Mouse (Mus musculus) cerebellum, adult 18-20 months (tissue): ENCODE results near the gene Daam1.

Experiments used
- DNase-seq, 2 experiments: peaks; one replicate each; pipeline ENCODE4 v3.0.0; 2021

Gene Daam1

DNA sequence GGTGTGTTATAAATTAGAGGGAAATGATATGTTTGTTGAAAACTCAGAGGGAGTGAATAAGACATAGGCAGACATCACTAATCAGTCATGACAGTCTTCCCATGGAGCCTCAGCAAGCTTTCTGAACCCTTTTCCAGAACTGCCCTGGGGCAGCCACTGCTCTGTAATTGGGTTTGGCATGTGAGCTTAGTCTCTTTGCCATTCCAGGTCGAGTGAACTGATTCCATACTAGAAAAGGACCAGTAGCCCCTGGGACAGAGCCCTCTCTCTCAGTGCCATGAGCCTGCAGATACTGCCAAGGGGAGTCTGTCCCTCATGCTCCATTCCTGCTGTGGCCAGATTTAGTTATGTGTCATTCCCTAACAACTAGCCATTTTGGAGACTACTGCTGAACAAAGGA is 144.7 kb downstream of the Daam1 start:
- DNase-seq, result no peak

DNA sequence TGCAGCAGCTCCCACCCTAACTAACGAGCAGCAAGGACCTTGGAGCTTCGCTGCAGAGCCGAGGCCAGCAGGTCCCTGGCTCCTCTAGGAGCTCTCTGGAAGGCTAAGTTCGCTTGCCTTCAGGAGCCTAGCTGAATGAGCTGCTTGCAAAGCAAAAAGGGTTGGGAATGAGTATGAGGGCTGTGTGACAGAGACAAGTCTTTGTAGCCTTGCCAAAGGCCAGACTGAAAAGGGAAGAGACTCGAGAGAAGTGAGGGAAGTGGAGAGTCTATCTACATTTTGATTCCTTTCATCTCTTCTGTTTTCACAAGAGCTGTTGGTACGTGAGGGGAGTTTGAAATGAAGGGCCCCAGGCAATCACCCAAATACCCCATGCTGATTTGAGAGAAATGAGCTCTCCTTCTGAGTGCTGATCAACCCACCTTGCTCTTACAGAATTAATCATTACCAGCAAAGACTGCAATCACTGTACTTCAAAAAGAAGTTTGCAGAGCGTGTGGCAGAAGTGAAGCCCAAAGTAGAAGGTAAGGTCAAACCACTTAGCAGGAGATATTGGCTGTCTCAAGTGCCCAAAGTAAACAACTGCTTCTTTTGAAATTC is 145.6 kb downstream of the Daam1 start:
- no peak for DNase-seq

DNA sequence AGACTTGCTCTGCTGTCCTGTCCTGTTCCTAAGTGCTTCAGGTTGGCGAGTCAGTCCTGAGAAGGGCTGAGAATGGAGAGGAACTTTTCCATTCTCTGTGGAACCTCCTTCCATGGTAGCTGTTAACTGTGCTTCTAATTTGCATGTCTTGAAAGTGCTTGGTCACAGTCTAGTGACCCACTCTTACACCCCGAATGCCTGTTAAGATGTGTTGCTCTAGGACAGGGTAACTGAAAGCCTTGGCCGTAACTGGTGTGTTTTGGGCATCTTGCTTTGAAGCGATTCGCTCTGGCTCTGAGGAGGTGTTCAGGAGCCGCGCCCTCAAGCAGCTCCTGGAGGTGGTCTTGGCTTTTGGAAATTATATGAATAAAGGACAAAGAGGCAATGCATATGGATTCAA is 146.5 kb downstream of the Daam1 start:
- no peak for DNase-seq

DNA sequence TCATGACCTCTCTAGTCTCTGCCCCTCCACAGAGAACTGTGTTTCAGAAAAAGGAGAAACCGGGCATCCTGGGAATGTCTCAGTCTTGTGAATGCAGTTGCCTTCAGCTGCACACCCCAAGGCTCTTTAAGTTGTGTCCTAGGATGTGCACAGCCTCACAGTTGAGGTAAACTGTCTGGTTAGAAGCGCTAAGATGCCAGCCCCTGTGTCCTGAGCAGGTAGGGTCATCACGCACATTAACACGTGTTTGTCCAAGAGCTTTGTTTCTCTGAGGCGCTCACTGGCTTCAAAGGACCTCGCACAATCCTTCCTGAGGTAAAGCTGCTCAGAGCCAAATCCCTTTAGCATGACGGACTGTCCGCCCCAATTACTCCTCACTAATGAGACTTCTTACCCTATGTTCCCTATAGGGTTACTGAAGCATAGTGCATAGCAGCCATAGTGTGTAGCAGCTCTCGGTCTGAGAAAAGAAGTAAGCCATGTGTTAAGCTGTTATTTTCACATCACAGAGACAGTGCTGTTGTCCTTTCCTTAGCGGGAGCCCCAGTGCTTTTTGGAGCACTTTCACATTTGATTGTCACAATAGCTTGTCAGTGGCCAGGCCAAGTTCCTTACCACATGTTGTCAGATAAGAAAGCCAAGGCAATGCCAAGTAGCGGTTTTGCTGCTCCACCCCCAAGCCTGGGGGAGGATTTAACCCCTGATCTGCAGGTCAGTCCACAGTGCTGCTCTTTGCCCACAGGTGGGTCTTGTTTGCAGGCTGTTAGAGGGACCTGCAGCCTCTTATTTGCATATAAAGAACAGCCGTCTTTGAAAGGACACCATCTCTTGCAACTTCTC is 147.9 kb downstream of the Daam1 start:
- DNase-seq, result no peak

DNA sequence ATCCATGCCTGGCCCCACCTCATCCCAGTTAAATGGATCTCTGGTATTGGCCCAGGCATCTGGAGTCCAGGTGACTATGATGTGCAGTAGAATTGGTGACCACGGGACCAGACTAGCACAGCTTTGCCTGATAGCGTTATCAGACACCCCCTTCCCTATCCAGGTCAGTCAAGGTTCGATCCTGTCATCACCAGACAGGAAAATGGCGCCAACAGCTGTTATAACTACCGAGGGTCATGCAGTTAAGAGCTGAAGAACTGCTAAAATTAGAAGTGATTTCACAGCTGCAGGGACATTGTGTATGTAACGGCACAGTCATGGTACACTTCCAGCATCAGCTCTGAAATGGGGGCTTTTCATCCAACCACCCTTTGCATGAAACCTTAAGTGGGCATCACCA is 149.3 kb downstream of the Daam1 start:
- no peak for DNase-seq

DNA sequence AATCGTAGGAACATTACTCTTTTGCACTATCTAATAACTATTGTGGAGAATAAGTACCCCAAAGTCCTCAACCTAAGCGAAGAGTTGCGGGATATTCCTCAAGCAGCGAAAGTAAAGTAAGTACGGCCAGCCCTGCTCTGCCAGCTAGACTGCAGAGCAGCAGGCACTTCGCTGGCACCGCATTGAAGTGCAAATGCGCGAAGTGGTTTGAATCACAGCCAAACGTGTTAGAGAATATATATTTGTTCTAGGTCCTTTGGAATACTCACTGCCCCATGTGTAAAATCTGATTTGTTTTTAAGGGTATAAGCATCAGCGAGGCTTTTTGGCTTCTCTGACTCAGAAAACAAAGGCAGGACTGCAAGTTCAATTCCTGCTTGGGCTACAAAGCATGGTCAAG is 149.9 kb downstream of the Daam1 start:
- DNase-seq, result no peak

DNA sequence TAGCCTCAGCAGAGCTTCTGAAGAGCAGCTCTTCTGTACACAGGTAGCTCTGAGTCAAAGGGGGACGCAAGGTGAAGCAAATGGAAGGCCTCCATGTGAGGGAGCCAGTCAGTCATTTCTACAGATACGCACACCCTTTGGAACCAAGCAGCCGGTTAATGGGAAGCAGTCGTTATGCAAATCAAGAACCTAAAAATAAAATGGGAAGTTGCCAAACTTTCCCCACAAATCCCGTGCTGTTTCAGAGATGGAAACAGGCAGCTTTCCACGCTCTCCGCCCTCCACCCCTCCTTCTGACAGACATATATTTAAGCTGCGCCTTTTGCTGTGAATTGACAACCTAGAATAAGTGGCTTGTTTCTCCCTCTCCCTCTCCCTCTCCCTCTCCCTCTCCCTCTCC is 150.4 kb downstream of the Daam1 start:
- DNase-seq, result no peak

DNA sequence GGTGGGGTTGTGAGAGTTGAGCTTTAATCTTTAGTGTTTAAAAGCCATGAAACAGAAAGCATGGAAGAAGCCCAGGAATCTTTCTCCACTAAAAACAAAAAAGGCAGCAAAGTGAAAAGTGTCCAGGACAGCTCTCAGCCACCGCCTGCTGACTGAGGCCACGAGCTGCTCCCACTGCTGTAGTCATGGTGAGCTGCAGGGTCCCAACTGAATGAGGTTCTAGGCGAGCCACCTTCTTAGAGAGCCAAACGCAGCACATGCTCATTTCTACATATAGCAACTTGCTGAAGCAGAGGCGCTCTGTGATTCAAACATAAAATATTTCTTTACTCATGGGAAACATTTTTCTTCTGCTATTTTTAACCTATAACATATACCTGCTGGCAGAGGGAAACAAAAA is 150.9 kb downstream of the Daam1 start:
- no peak for DNase-seq

DNA sequence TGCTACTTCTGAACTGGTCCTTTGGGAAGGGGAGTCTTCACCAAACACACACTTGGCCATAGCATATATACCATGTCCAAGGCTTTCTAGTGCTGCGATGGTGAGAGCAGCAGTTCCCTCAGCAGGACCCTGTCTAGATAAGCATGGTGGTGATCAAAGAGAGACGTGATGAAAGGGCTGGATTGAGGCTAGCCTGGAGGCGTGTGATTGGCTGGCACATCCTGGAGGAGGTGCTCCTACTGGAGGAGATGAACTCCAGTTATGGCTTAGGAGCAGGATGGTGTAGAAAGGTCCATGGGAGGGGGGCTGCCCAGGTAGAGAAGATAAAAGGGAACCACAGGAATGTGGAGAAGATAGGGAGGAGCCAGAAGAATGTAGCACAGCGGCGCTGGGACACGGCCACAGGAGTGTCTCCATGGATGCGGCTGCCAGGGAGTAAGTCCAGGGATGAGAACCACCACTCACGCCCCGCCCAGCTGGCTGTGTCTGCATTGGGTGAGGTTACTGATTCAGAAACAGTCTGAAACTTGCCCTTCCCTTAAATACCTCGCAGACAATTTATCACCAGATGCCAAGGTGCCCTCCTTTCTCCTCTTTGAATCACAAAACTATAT is 152.3 kb downstream of the Daam1 start:
- no peak for DNase-seq

DNA sequence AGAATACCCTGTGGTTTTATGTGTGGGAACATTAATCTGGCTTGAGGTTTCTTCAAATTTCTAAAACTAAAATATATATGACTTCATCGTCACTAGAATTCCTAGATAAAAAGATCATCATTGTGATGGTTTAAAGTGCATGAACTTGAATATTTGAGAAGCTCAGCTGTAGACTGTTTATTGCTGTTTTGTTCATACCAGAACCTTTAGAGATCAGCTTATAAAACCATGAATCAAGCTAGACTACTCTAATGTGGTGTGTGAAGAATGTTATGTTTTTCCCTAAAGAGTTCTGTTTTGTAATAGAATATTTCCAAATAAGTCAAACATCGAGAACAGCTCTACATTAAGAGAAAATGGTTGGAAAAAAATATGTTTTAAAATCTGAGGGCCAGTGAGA is 156.3 kb downstream of the Daam1 start:
- DNase-seq, result no peak

DNA sequence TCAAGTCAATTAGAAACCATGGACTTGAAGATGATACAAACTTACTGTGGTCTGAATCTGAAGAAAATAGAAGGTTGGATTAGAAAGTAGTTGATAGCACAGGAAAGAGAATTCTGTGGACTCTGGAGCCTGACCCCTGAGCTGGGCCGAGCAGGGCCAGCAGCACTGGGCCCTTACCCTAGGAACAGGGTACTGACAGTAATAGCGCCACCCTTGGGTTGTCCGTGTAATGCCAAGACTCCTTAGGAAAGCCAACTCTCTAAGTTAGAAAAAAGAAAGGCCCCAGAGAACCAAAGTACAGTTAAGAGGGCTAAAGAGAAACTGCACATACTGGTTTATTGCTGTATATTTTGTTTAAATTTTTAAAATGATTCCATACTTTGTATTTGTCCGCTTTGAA is 157.0 kb downstream of the Daam1 start:
- no peak for DNase-seq

DNA sequence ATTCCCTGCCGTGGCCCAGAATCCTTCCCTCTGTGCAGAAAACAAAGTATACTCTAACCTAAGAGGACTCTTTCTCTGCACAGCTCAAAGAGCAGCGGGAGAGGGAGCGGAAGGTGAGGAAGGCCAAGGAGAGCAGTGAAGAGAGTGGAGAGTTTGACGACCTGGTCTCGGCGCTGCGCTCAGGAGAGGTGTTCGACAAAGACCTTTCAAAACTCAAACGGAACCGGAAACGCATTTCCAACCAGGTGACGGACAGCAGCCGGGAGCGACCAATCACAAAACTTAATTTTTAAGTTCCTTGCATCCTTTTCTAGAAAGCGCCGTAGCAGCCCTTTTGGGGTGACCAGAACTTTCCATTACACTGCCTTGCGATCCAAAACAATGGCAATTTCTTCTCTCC is 158.7 kb downstream of the Daam1 start:
- DNase-seq, result no peak

DNA sequence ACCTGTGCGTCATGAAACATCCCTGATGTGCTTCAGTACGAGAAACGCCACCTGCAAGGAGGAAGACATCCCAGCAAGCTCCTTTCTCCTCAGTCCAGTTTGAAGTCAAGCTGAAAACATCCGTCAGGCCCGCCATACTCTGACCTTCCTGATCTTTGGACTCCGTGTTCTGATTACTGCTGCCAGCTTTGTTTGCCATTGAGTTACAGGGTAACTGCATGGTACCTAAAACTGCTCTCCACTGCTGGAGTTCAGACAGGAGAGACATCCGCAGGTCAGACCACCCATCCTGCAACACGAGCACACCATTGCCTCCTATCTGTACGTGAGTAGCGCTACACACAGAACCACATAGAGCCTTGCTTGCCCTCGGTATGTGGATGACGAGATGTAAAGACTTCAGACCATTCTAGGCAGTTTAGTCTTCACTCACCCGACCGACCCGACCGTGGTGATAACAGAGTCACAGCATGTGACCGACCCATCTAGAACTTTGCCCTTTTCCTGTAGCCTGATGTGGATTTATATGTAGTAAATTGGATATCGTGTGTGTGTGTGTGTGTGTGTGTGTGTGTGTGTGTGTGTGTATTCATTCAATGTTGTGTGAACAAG is 161.8 kb downstream of the Daam1 start:
- no peak for DNase-seq

DNA sequence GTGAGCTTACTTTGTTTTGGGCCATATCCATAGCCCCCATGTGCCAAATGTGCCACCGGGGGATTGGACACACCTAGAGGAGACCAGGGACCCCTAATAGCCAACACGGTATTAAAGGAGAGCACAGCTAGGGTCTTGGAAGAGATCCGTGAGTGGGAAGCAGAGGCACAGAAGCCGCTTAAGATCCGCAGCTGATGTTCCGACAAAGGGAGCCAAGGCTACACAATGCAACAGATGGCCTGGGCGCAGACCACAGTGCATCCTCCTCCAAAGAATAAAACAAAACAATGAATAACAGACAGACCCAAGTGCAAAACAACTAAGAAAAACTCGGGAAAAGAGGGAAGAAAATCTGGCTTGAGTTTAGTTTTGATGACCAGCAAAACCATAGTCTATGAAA is 165.0 kb downstream of the Daam1 start:
- DNase-seq, result no peak

DNA sequence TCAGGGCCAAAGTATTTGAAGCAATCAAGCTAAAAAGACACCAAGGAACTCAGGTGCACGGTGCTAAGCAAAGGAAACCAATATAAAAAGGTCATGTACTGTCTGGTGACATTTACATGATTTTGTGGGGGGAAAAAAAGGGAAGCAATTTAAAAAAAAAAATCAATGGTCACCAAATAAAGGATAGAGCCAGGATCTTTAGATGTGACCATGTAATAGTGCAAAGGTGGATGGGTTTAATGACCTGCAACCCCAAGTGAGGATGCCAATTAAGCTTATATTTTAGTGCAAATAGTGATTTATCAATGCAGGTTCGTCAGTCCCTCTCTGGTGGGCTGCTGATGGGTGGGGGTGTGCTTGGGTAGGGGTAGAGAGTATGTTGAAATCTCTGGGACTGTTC is 166.0 kb downstream of the Daam1 start:
- DNase-seq, result no peak

DNA sequence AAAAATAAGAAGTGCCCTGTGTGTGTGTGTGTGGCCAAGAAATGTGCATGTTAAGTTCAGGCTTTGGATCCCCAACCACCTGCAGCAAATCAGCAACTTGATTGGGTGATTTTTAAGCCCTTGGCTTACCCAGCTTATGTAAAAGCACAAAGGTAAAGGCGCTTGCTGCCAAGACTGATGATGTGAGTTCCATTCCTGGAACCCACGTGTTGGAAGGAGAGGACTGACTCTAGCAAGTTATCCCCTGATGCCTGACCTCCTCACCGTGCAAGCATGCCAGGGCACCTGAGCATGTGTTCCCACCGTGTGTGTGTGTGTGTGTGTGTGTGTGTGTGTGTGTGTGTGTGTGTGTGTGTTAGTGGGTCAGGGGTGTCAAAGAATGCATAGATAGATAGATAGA is 166.5 kb downstream of the Daam1 start:
- DNase-seq, result no peak

DNA sequence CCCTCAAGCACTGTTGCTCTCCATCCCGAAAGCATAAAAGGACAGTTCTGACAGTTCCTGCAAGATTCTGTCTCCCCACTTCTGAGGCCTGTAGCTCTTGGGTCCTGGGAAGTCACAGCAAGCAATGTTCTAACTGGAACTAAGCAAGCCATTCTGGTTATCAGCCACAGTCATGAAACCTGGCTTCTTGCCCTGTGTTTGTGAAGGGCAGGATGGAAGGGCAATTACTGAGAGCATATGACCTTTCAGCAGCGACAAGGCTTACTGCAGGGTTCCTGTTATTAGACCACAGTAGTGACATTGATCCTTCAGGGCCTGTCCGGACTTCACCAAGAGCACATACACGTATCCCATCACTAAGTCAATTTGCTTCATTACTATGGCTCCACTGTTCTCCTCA is 167.8 kb downstream of the Daam1 start:
- DNase-seq, result no peak

DNA sequence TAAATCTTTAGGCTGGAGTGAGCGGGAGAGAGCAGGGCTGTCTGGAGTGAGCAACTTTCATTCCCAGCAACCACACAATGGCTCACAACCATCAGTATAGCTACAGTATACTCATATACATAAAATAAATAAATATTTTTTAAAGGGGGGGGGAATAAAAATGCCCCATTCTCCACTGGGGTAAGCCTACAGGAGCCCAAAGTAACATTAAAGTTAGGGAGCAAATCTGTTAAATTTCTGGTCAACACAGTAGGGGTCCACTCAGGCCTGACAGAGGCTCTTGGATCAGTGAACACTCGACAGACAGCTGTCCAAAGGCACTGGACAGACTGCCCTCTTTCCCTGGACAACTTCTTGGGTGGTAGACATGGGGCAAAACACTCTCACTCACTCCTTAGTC is 168.8 kb downstream of the Daam1 start:
- DNase-seq, result no peak

DNA sequence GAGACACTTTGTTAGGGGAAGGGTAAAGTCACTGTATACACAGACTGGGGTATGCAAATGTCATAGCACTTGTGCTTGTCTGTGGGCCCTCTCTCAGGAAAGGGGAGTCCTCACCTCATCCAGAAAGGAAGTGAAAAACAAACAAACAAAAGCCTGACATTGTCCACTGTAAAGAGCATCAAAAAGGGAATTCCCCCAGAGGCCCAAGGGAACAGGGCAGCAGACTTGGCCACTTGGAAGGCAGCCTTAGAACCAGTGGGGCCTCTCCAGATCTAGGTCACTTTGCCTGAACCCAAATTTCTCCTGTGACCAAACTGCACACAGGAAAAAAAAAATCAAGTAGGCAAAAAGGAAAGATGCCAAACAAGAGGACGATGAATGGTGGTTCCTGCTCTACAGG is 170.9 kb downstream of the Daam1 start:
- peak; percentile 45 to 65 for DNase-seq

DNA sequence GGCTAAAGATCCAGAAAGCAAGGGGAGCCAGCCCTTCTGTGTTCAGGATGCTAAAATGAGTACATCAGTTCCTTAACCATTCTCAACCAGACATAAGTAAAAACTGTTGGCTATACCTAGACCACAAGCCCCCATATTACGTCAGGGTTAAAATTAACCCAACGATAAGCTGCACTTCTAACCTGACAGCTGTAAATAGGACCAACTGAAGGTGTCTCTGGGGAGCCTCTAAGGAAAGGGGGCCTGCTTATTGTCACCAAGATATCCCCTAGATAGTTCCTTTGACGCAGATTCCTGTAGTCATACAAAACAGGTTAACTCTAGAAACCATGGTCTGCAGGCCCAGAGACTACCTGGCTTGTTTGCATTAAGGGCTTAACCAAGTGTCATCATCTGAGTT is 174.4 kb downstream of the Daam1 start:
- DNase-seq, result no peak

DNA sequence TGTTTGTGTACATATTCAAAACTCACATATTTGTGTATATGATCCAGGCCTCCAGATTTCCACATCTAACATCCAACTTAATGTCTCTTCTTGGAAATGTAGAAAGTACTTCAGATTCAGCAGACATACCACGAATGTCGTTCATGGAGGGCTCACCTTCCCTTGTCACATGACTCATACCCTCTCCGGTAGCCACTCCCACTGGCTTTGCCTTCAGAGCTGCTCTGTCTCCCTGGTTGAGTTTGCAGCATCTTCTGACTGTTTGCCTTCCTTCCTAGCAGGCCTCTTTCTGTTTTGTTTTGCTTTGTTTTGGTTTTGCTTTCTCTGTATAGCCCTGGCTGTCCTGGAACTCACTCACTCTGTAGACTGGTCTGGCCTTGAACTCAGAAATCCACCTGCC is 176.8 kb downstream of the Daam1 start:
- no peak for DNase-seq

DNA sequence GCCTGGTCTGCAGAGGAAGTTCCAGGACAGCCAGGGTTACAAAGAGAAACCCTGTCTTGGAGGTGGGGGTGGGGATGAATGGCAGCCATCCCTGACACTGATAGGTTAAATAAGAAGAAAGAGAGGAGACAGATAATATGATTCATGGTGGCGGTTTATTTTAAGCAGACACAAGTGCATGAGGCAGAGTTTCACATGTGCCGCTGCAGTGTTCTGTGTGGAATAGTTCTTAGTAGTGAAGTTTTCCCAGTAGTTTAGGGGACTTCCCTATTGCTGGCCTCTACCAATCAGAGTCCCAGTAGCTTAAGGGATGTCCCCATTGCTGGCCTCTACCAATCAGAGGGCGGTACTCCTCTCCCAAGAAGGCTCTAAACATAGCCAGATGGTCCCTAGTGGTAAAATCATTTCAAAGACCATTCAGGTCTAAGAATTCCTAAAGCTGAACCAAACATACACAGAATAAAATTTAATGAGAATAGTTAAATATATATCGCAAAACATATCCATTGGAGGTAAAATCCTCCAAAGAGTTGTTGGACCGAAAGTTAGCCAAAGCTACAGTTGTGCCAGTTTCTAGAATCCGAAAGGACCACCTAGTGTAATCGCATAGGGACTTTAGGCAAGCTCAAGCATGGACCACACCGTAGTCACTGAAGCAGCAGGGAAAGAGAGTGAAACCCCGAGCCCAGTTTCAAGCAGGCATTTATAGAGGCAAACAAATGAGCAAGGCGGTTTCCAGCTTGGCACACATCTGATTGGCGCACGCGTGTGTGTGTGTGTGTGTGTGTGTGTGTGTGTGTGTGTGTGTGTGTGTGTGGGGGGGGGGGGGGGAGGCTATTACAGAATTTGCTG is 178.4 kb downstream of the Daam1 start:
- no peak for DNase-seq

DNA sequence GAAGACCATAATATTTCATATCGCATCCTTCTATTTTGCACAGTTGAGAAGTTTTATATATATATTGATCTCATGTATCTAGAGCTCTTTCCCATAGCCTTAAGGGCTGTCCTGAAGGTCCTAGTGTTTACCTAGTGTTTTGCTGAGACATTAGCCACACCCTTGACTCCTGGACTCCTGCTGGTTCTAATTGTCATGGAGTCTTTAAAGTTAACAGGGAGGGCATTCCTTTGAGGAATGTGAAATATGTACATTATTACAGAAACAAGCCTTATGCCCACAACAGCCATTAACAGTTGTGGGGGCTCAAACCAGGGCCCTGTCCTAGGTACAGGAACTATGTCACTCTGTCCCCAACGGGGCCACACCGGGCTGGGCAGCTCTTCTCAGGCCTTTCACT is 180.5 kb downstream of the Daam1 start:
- no peak for DNase-seq
